Mouse (Mus musculus): Measurements from ENCODE around the gene Trem2. TPM values are rescaled to one million over a fixed set of nuclear protein-coding genes. Genes with fewer than 3 reads are reported as not detected.

Trem2 gene
- polyA plus RNA-seq, 1 experiment from 2014 or later: 4.6 TPM

GRCm38 (mm10) chr17:48402751-48403150, 56.5 kb downstream of the Trem2 start:
- Histone ChIP-seq H3K9ac (ENCODE audit: low read length) (no peak overlapping the region), H3K4me3 (ENCODE audit: low read depth, low read length) (no peak overlapping the region), H3K36me3 (ENCODE audit: control insufficient read depth, insufficient read depth, low read length) (peaks cover 28% of the 10 kb centered on the region), H3K4me1 (ENCODE audit: control insufficient read depth, insufficient read depth, low read length) (peaks cover 8% of the 10 kb centered on the region), H3K4me2 (ENCODE audit: low read length) (no peak overlapping the region), H3K27ac (ENCODE audit: low read depth, low read length) (no peak overlapping the region), H3K27me3 (replicated peaks; ENCODE audit: control insufficient read depth, insufficient read depth, low read length) (no peaks in the 10 kb centered on the region), H3K9me3 (replicated peaks; ENCODE audit: control insufficient read depth, low read length) (no peaks in the 10 kb centered on the region)
- no peak for ATAC-seq
- WGBS: 94% methylated on average over 3 of the region's 3 CpGs
- no peak for DNase-seq (ENCODE audit: low spot score)

Other genes starting within 250 kb of the Trem2 start
- gene 9830107B12Rik, start 200.1 kb upstream of the Trem2 start, polyA plus RNA-seq (2014; fragmentation: Nextera tagmentation; extraction: Ambion mirVana): not detected in 2 replicates
- not detected in 2 replicates for gene A530064D06Rik, start 179.1 kb upstream of the Trem2 start, polyA plus RNA-seq (2014; fragmentation: Nextera tagmentation; extraction: Ambion mirVana)
- gene Trem1, start 113.6 kb upstream of the Trem2 start, polyA plus RNA-seq (2014; fragmentation: Nextera tagmentation; extraction: Ambion mirVana): not detected in 2 replicates
- not detected in 2 replicates for gene Trem3, start 98.6 kb upstream of the Trem2 start, polyA plus RNA-seq (2014; fragmentation: Nextera tagmentation; extraction: Ambion mirVana)
- 0.10 TPM in 1 of 2 replicates, not detected in the other for gene Treml4, start 82.1 kb upstream of the Trem2 start, polyA plus RNA-seq (2014; fragmentation: Nextera tagmentation; extraction: Ambion mirVana)
- gene Treml2, start 46.9 kb upstream of the Trem2 start, polyA plus RNA-seq (2014; fragmentation: Nextera tagmentation; extraction: Ambion mirVana): not detected in 2 replicates
- gene B430306N03Rik, start 30.3 kb upstream of the Trem2 start, polyA plus RNA-seq (2014; fragmentation: Nextera tagmentation; extraction: Ambion mirVana): 0.14 TPM in 1 of 2 replicates, not detected in the other
- 0.22 and 0.42 TPM in 2 replicates for gene Treml1, start 13.5 kb downstream of the Trem2 start, polyA plus RNA-seq (2014; fragmentation: Nextera tagmentation; extraction: Ambion mirVana)
- 20.7 and 23.2 TPM in 2 replicates for gene Nfya, start 63.5 kb downstream of the Trem2 start, polyA plus RNA-seq (2014; fragmentation: Nextera tagmentation; extraction: Ambion mirVana)
- 59.2 and 73.6 TPM in 2 replicates for gene Oard1, start 63.6 kb downstream of the Trem2 start, polyA plus RNA-seq (2014; fragmentation: Nextera tagmentation; extraction: Ambion mirVana)
- 0.24 and 0.46 TPM in 2 replicates for gene Apobec2, start 86.5 kb downstream of the Trem2 start, polyA plus RNA-seq (2014; fragmentation: Nextera tagmentation; extraction: Ambion mirVana)
- 1.6 and 2.6 TPM in 2 replicates for gene Tspo2, start 105.1 kb downstream of the Trem2 start, polyA plus RNA-seq (2014; fragmentation: Nextera tagmentation; extraction: Ambion mirVana)
- 0.17 and 0.50 TPM in 2 replicates for gene Unc5cl, start 108.5 kb downstream of the Trem2 start, polyA plus RNA-seq (2014; fragmentation: Nextera tagmentation; extraction: Ambion mirVana)

Data from forebrain, embryonic 14.5 days (tissue).